Mouse (Mus musculus): ENCODE results near the gene Gm6525. TPM values are rescaled to one million over a fixed set of nuclear protein-coding genes. Genes with fewer than 3 reads are reported as not detected.

Gm6525 gene
- polyA plus RNA-seq, 1 experiment from 2014 or later = 0.98 TPM

GRCm38 (mm10) chr3:84165391-84165790, 8.5 kb upstream of the Gm6525 start:
- no peak overlapping the region for H3K4me2 ChIP-seq (ENCODE audit: low read depth, low read length)
- 0 out of 2 replicates have a peak, but pooled peaks cover 5% of the 10 kb centered on the region for H3K36me3 ChIP-seq (ENCODE audit: control insufficient read depth, insufficient read depth, low read length)
- no peak overlapping the region for H3K27ac ChIP-seq (ENCODE audit: low read length)
- no peaks in the 10 kb centered on the region for H3K4me1 ChIP-seq (replicated peaks; ENCODE audit: control insufficient read depth, insufficient read depth, low read length)
- no peaks in the 10 kb centered on the region for H3K9me3 ChIP-seq (ENCODE audit: control insufficient read depth, low read length)
- no peak for ATAC-seq (ENCODE audit: low read depth)
- no peak overlapping the region for H3K4me3 ChIP-seq (ENCODE audit: low read length)
- H3K27me3 ChIP-seq (ENCODE audit: control insufficient read depth, insufficient read depth, low read depth, low read length) = no peaks in the 10 kb centered on the region
- no peak overlapping the region for H3K9ac ChIP-seq (ENCODE audit: low read length)
- WGBS = 92% methylated on average over 3 of the region's 3 CpGs

DNA sequence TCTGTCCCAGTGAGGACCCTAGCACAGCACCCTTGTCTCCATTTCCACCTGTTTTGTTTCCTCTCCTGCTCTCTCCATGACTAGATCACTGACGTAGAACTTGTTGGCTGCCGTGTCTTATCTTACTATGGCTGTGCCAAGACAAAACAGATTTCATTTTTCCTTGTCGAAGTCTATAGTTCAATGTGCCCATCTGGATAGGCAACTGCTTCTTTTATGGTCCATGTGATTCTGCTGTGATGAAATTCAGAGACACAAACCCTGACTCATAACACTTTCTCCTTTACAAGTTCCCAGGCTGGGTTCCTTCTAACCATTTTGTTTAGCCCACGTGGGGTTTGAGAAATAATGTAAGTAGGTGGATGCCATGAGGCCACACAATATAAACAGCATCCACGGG, 7.8 kb upstream of the Gm6525 start:
- Histone ChIP-seq H3K4me1 (replicated peaks; ENCODE audit: control insufficient read depth, insufficient read depth, low read length) (no peaks in the 10 kb centered on the region), H3K36me3 (ENCODE audit: control insufficient read depth, insufficient read depth, low read length) (0 out of 2 replicates have a peak, but pooled peaks cover 5% of the 10 kb centered on the region), H3K9ac (ENCODE audit: low read length) (no peak overlapping the region), H3K27ac (ENCODE audit: low read length) (no peak overlapping the region), H3K27me3 (ENCODE audit: control insufficient read depth, insufficient read depth, low read depth, low read length) (no peaks in the 10 kb centered on the region), H3K4me2 (ENCODE audit: low read depth, low read length) (no peak overlapping the region), H3K9me3 (ENCODE audit: control insufficient read depth, low read length) (no peaks in the 10 kb centered on the region), H3K4me3 (ENCODE audit: low read length) (no peak overlapping the region)
- WGBS = 86% methylated on average over 5 of the region's 5 CpGs
- ATAC-seq (ENCODE audit: low read depth) = no peak

- no peaks in the 10 kb centered on the region for H3K27me3 ChIP-seq (ENCODE audit: control insufficient read depth, insufficient read depth, low read depth, low read length)
- no peak for ATAC-seq (ENCODE audit: low read depth)
- 79% methylated on average over 6 of the region's 6 CpGs for WGBS
These were observed 5.0 kb upstream of the Gm6525 start for GRCm38 (mm10) chr3:84168943-84169342.

DNA sequence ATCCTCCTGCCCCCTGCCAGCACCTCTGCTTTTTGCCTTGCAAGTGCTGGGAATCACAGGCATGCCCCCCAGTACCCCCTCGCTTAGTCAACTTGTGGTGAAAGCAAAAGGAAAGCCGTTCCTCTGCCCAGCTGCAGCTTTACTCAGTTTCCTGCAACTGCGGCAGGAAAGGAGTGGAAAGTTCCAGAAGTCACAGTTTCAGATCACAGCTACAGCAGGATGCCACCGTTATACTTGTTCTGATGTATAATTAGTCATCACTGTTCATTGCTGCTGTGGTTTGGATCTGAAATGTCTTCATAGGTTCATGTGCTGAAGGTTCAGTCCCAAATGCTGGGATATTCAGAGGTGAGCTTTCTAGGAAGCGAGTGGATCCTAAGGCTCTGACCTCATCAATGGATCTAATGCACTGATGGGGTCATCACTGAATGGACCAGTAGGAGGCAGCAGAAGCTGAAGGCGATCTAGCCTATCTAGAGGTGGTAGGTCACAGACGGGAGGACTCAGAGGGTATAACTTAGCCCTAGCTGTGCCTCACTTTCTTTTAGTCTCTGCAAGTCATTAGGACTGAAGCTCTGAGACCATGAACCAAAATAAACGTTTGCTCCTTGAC, 4.4 kb upstream of the Gm6525 start:
- Histone ChIP-seq H3K9ac (ENCODE audit: low read length) (no peak overlapping the region), H3K27ac (ENCODE audit: low read length) (no peak overlapping the region), H3K4me2 (ENCODE audit: low read depth, low read length) (no peak overlapping the region), H3K4me3 (ENCODE audit: low read length) (no peak overlapping the region), H3K9me3 (ENCODE audit: control insufficient read depth, low read length) (no peaks in the 10 kb centered on the region), H3K36me3 (ENCODE audit: control insufficient read depth, insufficient read depth, low read length) (0 out of 2 replicates have a peak, but pooled peaks cover 4% of the 10 kb centered on the region), H3K4me1 (replicated peaks; ENCODE audit: control insufficient read depth, insufficient read depth, low read length) (no peaks in the 10 kb centered on the region), H3K27me3 (ENCODE audit: control insufficient read depth, insufficient read depth, low read depth, low read length) (no peaks in the 10 kb centered on the region)
- 64% methylated on average over 8 of the region's 8 CpGs for WGBS
- ATAC-seq (ENCODE audit: low read depth) = no peak

More at GRCm38 (mm10) chr3:84168943-84169342, 5.0 kb upstream of the Gm6525 start:
- Histone ChIP-seq H3K36me3 (ENCODE audit: control insufficient read depth, insufficient read depth, low read length) (0 out of 2 replicates have a peak, but pooled peaks cover 6% of the 10 kb centered on the region), H3K4me2 (ENCODE audit: low read depth, low read length) (no peak overlapping the region), H3K4me1 (replicated peaks; ENCODE audit: control insufficient read depth, insufficient read depth, low read length) (no peaks in the 10 kb centered on the region), H3K9me3 (ENCODE audit: control insufficient read depth, low read length) (no peaks in the 10 kb centered on the region), H3K27ac (ENCODE audit: low read length) (no peak overlapping the region), H3K4me3 (ENCODE audit: low read length) (no peak overlapping the region), H3K9ac (ENCODE audit: low read length) (no peak overlapping the region)

DNA sequence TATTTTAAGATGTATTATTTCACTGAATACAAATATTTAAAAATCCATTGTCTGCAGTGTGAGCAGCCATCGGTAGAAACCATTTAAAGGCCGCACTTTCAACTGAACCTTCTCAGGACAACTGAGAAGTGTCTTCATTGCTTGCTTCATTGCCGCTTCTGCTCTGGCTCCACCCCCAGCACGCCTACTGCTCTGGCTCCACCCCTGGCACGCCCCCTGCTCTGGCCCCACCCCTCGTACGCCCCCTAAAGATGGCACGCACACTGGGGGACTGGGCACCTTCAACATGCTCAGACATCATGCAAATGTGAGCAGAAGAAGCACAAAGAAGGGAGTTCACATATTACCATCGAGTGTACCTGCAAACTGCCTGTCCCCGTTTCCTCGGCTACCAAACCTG, 1.5 kb upstream of the Gm6525 start:
- Histone ChIP-seq H3K4me1 (replicated peaks; ENCODE audit: control insufficient read depth, insufficient read depth, low read length) (no peaks in the 10 kb centered on the region), H3K9ac (ENCODE audit: low read length) (no peak overlapping the region), H3K36me3 (ENCODE audit: control insufficient read depth, insufficient read depth, low read length) (peaks cover 8% of the 10 kb centered on the region; the same call in 1 of the 2 replicates), H3K4me3 (ENCODE audit: low read length) (no peak overlapping the region), H3K4me2 (ENCODE audit: low read depth, low read length) (no peak overlapping the region), H3K9me3 (ENCODE audit: control insufficient read depth, low read length) (no peaks in the 10 kb centered on the region), H3K27ac (ENCODE audit: low read length) (no peak overlapping the region), H3K27me3 (ENCODE audit: control insufficient read depth, insufficient read depth, low read depth, low read length) (no peaks in the 10 kb centered on the region)
- ATAC-seq (ENCODE audit: low read depth) = no peak
- 45% methylated on average over 11 of the region's 11 CpGs for WGBS

- 49% methylated on average over 7 of the region's 7 CpGs for WGBS
- no peaks in the 10 kb centered on the region for H3K4me1 ChIP-seq (replicated peaks; ENCODE audit: control insufficient read depth, insufficient read depth, low read length)
- no peak overlapping the region for H3K9ac ChIP-seq (ENCODE audit: low read length)
- H3K4me3 ChIP-seq (ENCODE audit: low read length) = no peak overlapping the region
- H3K27ac ChIP-seq (ENCODE audit: low read length) = no peak overlapping the region
- H3K36me3 ChIP-seq (ENCODE audit: control insufficient read depth, insufficient read depth, low read length) = peaks cover 7% of the 10 kb centered on the region; the same call in 1 of the 2 replicates
- H3K9me3 ChIP-seq (ENCODE audit: control insufficient read depth, low read length) = no peaks in the 10 kb centered on the region
- H3K27me3 ChIP-seq (ENCODE audit: control insufficient read depth, insufficient read depth, low read depth, low read length) = no peaks in the 10 kb centered on the region
- H3K4me2 ChIP-seq (ENCODE audit: low read depth, low read length) = no peak overlapping the region
- ATAC-seq (ENCODE audit: low read depth) = peak; percentile 78
These were observed 1.7 kb downstream of the Gm6525 start for GRCm38 (mm10) chr3:84175337-84176315.

DNA sequence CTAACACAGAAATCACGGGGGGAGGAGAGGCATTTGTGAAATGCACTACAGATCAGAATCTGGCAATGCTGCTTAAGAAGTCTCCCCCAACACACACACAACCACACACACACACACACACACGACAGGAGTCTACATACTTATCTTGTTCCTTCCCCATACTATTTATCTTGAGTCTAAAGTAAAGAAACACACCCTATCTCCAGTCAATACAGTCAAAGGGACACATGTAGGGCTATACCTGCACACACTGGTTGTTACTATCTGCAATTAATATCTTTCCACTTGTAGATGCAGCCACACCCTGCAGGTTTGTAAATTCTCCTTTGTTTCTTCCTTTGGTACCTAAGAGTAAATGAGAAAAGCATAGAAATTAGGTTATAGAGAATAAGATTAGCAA, 3.9 kb downstream of the Gm6525 start:
- no peaks in the 10 kb centered on the region for H3K9me3 ChIP-seq (ENCODE audit: control insufficient read depth, low read length)
- 48% methylated on average over 2 of the region's 2 CpGs for WGBS
- H3K4me3 ChIP-seq (ENCODE audit: low read length) = no peak overlapping the region
- peaks cover 5% of the 10 kb centered on the region; the same call in 1 of the 2 replicates for H3K36me3 ChIP-seq (ENCODE audit: control insufficient read depth, insufficient read depth, low read length)
- H3K27me3 ChIP-seq (ENCODE audit: control insufficient read depth, insufficient read depth, low read depth, low read length) = no peaks in the 10 kb centered on the region
- no peak for ATAC-seq (ENCODE audit: low read depth)
- H3K27ac ChIP-seq (ENCODE audit: low read length) = no peak overlapping the region
- H3K9ac ChIP-seq (ENCODE audit: low read length) = no peak overlapping the region
- H3K4me1 ChIP-seq (replicated peaks; ENCODE audit: control insufficient read depth, insufficient read depth, low read length) = no peaks in the 10 kb centered on the region
- H3K4me2 ChIP-seq (ENCODE audit: low read depth, low read length) = no peak overlapping the region

GRCm38 (mm10) chr3:84180304-84180703, 6.4 kb downstream of the Gm6525 start:
- H3K36me3 ChIP-seq (ENCODE audit: control insufficient read depth, insufficient read depth, low read length) = peaks cover 5% of the 10 kb centered on the region; the same call in 1 of the 2 replicates
- ATAC-seq (ENCODE audit: low read depth) = no peak
- H3K4me3 ChIP-seq (ENCODE audit: low read length) = no peak overlapping the region
- H3K27me3 ChIP-seq (ENCODE audit: control insufficient read depth, insufficient read depth, low read depth, low read length) = no peaks in the 10 kb centered on the region
- no peaks in the 10 kb centered on the region for H3K4me1 ChIP-seq (replicated peaks; ENCODE audit: control insufficient read depth, insufficient read depth, low read length)
- 77% methylated on average over 2 of the region's 2 CpGs for WGBS
- H3K9me3 ChIP-seq (ENCODE audit: control insufficient read depth, low read length) = no peaks in the 10 kb centered on the region
- H3K27ac ChIP-seq (ENCODE audit: low read length) = no peak overlapping the region
- no peak overlapping the region for H3K9ac ChIP-seq (ENCODE audit: low read length)
- no peak overlapping the region for H3K4me2 ChIP-seq (ENCODE audit: low read depth, low read length)

DNA sequence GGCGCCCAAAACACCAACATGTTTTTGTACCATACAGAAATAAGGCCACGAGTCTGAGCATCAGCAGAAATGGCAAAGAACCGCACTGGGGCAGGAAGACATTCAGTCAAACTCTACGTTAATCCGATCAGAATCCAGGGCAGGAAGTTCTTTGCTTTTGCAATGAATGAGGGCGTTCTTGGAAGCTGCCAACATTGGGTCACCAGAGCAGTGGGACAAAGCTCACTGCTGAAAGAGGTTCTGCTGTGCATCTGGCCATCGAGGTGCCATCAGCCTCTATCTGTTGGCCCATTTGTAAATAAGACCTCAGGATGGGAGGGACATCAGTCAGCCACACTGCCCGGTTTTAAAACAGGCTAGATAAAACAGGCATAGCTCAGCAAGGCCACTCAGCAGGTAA, 7.2 kb downstream of the Gm6525 start:
- H3K4me2 ChIP-seq (ENCODE audit: low read depth, low read length) = no peak overlapping the region
- no peaks in the 10 kb centered on the region for H3K9me3 ChIP-seq (ENCODE audit: control insufficient read depth, low read length)
- no peak overlapping the region for H3K9ac ChIP-seq (ENCODE audit: low read length)
- WGBS = 52% methylated on average over 8 of the region's 8 CpGs
- no peaks in the 10 kb centered on the region for H3K4me1 ChIP-seq (replicated peaks; ENCODE audit: control insufficient read depth, insufficient read depth, low read length)
- H3K27ac ChIP-seq (ENCODE audit: low read length) = no peak overlapping the region
- ATAC-seq (ENCODE audit: low read depth) = no peak
- H3K4me3 ChIP-seq (ENCODE audit: low read length) = no peak overlapping the region
- H3K27me3 ChIP-seq (ENCODE audit: control insufficient read depth, insufficient read depth, low read depth, low read length) = no peaks in the 10 kb centered on the region
- peaks cover 5% of the 10 kb centered on the region; the same call in 1 of the 2 replicates for H3K36me3 ChIP-seq (ENCODE audit: control insufficient read depth, insufficient read depth, low read length)

Measured in lung, embryonic 16.5 days (tissue).